Mouse (Mus musculus) B cell, adult 2 months (primary cell): ENCODE results near the gene Tesk1.

Experiments
- DNase-seq, 2 experiments: peaks; one replicate each; pipeline ENCODE4 v3.0.0; 2022

Tesk1 gene

DNA sequence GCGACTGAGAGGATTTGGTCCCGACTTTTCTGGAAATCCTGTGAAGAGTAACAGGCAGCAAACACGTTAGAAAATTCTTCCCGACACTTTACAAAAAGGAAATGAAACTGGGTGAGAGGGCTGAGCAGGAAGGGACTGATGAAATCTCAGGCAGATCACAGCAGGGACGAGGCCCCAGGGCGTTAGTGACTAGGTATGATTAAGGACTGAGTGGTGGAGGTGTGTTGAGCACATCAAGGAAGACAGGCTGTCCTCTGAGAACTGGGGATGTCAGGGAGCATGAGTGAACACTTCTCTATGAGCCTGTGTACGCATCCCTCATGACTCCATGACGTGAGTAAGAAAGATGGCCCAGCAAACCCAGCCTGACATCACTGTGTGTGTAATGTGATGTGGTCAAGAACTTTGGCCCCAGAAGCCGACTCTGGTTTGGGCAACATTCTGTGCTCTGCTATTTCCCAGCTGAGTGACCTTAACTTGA, 21.9 kb upstream of the Tesk1 start:
- DNase-seq, result no peak

- peak; percentile 73 to 74 for DNase-seq
These were observed 21.4 kb upstream of the Tesk1 start for GRCm38 (mm10) chr4:43420305-43420704.

GRCm38 (mm10) chr4:43421632-43422240, 20.0 kb upstream of the Tesk1 start:
- DNase-seq, result no peak

GRCm38 (mm10) chr4:43423267-43423934, 18.3 kb upstream of the Tesk1 start:
- no peak for DNase-seq

DNA sequence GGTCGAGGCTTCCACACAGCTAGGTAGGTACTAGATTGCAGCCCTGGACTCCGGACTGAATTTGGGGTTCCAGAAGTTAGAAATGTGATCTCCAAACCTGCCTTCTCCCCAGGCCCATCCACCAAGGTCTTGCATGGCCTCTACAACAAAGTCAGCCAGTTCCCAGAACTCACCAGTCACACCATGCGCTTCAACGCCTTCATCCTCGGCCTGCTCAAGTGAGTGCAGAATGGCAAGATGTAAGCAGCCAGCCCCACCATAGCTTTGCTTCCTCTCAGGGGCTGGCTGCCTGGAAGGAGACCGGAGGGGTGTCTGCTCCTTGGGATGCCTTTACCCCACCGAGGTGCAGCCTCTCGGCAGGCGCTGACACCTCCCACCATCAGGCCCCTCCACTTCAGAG, 17.7 kb upstream of the Tesk1 start:
- DNase-seq, result no peak

DNA sequence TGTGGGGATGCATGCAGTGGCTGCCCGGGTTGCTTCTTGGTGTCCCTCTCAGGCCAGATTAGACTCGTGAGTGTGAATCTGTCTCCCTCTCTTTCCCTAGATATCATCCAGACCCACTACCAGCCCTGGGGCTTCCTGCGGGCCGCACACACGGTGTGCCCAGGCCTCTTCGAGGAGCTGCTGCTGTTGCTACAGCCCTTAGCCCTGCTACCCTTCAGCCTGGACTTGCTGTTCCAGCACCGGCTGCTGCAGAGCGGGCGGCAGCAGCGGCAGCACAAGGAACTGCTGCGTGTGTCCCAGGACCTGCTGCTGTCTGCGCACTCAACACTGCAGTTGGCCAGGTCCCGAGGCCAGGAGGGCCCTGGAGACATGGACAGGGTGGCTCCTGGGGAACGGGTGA, 16.5 kb upstream of the Tesk1 start:
- no peak for DNase-seq

GRCm38 (mm10) chr4:43425648-43426380, 15.9 kb upstream of the Tesk1 start:
- no peak for DNase-seq

DNA sequence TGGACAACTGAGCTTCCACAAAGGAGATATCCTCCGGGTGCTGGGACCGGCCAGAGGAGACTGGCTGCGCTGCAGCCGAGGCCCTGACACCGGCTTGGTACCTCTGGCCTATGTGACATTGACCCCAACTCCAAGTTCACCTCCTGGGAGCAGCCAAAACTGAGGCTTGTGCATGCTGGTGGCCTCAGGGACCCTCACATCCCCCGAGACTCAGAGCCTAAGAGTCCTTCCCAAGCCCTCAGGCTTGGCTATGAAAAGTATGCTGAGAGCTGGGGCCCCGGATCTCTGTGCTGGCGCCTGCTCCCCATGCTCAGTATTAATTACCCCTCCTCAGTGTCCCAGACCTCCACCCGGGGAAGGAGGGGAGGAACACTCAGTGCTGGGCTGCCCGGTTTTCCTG, 15.3 kb upstream of the Tesk1 start:
- no peak for DNase-seq

- DNase-seq, result peak in 1 of 2 experiments; percentile 45
These were observed 14.1 kb upstream of the Tesk1 start for GRCm38 (mm10) chr4:43427501-43428179.

DNA sequence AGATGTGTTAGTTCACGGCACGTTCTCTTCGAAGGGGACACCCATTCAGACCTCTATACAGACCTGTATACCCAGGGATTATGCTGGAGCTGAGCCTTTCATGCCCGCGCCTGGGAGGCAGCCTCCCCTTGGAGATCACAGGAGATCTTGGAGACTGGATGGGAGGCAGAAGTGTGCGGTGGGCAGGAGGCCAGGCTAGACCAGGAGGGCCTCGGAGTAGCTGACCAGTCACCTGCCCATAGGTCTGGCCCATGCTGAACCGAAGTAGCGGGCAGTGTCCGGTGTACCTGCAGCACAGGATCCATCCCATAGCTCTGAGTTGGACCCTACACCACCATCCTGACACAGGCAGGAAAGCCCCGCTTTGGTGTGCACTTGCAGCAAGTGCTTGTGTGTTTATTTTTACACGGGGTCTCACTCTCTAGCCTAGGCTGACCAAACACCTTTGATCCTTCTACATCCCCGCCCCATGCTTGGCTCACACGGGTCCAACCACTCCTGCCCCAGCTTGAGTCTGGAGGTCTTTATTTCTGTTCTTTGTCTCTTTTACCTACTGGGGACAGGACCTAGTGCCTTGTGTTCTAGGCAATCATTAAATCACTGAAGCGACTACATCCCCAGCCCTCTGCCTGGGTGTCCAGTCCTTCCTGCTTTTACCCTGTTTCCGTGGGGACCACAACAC, 13.4 kb upstream of the Tesk1 start:
- no peak for DNase-seq

- no peak for DNase-seq
These were observed 12.8 kb upstream of the Tesk1 start, which contains the start of gene Fam166b for GRCm38 (mm10) chr4:43428946-43429345. Gene Fam166b (minus strand): TSS chr4:43429134.

DNA sequence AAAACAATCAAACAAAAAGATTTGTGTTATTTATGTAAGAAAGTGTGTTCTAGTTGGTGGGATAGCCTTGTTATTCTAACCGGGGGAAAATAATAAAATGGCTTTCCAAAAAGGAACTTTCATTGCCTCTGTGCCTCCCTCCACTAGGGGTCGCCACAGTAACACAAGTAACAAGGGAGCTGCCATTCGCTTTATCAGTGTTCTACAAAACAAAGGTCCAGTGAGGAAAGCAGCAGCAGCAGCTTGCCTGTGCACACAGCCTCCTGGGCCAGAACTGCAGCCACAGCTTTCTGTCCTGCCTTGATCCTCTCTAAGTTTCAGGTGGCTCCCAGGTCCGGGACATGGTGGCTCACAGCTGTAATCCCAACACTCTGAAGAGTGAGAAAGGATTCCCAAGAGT, 10.0 kb upstream of the Tesk1 start:
- DNase-seq, result peak; percentile 91 to 93

DNA sequence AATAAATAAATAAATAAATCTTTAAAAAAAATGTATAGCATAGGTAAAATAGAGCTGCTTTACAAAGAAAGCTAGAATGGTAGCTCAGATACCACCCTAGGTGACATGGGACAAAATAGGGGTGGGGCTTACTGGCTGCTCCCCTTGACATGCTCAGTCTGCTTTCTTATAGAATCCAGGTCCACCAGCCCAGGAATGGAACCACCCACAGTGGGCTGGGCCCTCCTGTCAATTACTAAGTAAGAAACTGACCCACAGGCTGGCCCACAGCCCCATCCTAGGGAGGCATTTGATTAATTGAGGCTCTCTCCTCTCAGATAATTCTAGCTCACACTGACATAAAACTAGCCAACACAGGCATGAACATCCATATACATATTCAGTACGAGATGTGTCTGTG, 8.9 kb upstream of the Tesk1 start:
- no peak for DNase-seq

GRCm38 (mm10) chr4:43442044-43442443, 305 bp downstream of the Tesk1 start:
- DNase-seq, result peak; percentile 98 to 99

DNA sequence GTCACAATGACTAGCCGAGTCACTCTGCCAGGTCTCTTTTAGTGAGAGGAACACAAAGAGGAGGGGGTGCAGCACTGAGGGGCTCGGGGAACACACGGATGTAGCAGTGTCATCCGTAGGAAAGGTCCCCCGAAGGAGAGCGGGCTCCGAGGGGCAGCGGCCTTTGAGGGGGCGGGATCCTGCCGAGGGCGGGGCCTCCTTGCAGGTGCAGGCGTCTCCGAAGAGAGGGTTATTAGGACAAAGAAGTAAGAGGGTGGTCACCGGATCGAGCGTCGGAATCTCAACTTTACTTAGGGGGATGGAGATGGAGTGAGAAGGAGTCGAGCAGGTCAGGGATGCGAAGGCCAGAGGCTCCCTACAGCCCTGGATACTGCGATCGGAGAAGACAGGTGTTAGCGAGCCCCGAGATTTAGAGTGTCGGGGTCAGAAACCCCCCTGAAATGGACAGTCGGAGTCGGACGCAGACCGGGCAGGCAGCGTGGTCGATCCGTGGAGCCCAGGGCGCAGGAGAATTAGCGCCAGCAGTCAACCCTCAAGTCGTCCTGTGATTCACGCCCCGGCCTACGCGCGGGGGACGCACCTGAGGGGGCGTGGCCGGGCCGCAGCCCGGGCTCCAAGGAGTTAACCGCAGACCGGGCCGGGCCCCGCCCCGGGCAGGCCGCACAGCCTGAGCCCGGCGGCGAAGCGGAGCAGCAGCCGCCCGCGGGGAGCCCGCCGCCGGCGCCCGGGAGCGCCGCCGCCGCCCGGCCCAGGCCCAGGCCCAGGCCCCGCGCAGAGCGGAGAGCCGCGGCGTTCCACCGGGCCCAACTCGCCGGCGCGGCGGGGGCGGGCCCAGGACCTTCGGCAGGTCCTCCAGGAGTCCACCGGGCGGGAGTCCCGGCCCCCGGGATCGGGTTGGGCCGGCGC, 970 bp downstream of the Tesk1 start:
- peak; percentile 86 to 87 for DNase-seq

- DNase-seq, result peak; percentile 43 to 51
These were observed 1.8 kb downstream of the Tesk1 start for GRCm38 (mm10) chr4:43443511-43443910.

GRCm38 (mm10) chr4:43447251-43447650, 5.5 kb downstream of the Tesk1 start:
- DNase-seq, result no peak

DNA sequence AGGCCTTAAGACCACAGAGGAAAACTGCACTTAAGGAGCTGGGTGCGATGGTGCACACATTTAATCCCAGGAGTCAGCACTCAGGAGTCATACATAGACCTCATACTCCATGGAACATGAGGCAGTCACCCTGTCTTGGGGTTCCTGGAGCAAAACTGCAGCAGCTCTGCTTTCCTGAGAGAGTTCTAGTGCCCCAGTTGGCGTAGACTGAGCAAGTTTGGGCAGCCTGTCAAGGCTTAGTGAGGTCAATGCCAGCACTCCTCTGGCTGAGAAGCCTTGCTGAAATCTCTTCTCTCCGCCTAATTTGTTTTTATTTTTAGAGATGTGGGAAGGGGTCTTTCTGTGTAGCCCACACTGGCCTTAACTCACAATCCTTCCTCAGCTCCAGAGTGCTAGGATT, 6.8 kb downstream of the Tesk1 start:
- no peak for DNase-seq

GRCm38 (mm10) chr4:43452315-43452714, 10.6 kb downstream of the Tesk1 start:
- DNase-seq, result no peak

- DNase-seq, result peak; percentile 51 to 53
These were observed 11.7 kb downstream of the Tesk1 start for GRCm38 (mm10) chr4:43453413-43453812.

- peak; percentile 77 to 78 for DNase-seq
These were observed 12.5 kb downstream of the Tesk1 start, which contains the start of gene Cd72 for GRCm38 (mm10) chr4:43454041-43454836. Gene Cd72 (minus strand): TSS chr4:43454628.
